Mouse (Mus musculus): ENCODE measurements around the gene Nme1.

- TF ChIP-seq CTCF (IDR thresholded peaks at IDR 0.05) (no peak), POLR2A (IDR thresholded peaks at IDR 0.05; ENCODE audit: insufficient read depth, low read depth, low read length) (no peak)
Observed at GRCm38 (mm10) chr11:93963013-93963412, 5.3 kb downstream of the Nme1 start.

Measured in heart, adult 2 months (tissue).